Mouse (Mus musculus) left cerebral cortex, postnatal 10 days (tissue): ENCODE measurements around the gene Trpm8. TPM values are rescaled to one million over a fixed set of nuclear protein-coding genes. Genes with fewer than 3 reads are reported as not detected.
A peak's percentile ranks its signal among the peaks of the same experiment; 100 is the strongest.

ENCODE experiments used
- DNase-seq, 2 experiments: peaks; one replicate each; pipeline ENCODE4 v3.0.0; 2021 to 2022; ENCODE audit warnings: low spot score in 2 of 2, mixed read lengths in 1 of 2; ENCODE audit errors: extremely low spot score in 1 of 2
- intact Hi-C: fragments of 180-260 bp; cut with DNase I; formaldehyde crosslinking; loops from one replicate; pipeline ENCODE4 v1.15.1; 2025
- total RNA-seq, 2 experiments: library from RNA; stranded (reverse); gene quantifications; 2 replicates each; pipeline ENCODE4 v1.2.3; 2021

Gene Trpm8
- total RNA-seq, 2 experiments from 2014 or later, result 1.2 to 1.5 TPM

DNA sequence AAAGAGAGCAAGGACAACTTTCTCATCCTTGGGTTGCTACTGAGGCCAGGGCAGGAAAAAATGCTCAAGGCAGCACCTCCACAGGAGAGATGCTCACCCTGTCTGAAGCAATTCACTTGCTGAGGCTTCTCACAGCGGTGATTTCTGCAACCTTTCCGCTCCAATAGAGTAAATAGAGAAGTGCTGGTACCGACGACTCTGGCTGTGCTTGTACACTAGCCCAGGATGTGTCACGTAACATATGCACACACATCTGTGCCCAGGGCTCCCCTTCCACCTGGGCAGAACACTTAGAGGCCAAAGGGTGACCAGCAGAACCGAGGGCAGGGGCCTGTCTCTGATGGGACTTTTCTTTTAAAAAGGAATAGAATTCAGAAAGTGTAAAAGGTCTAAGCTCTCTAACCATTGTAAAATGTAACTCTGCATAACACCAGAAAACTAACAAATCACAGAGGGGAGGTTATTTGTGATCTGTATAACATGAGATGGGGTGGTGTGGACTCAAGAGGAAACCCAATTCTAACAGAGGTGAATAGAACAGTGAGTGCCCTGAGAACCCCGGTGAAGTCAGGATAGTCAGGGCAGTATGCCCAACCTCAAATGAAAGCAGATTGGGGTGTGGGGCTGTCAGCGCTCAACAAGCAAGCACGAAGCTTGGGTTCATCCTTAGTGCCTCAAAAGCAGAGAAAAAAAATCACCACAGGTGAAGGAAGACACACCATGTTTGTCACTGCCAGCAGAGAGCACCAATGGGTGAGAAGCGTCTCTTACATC, 16.7 kb upstream of the Trpm8 start:
- peak in 1 of 2 experiments; percentile 41 for DNase-seq
- intact Hi-C loops, result no loop called here

GRCm38 (mm10) chr1:88261706-88262105, 15.8 kb upstream of the Trpm8 start:
- intact Hi-C loops, result no loop called here
- peak in 1 of 2 experiments; percentile 60 for DNase-seq

DNA sequence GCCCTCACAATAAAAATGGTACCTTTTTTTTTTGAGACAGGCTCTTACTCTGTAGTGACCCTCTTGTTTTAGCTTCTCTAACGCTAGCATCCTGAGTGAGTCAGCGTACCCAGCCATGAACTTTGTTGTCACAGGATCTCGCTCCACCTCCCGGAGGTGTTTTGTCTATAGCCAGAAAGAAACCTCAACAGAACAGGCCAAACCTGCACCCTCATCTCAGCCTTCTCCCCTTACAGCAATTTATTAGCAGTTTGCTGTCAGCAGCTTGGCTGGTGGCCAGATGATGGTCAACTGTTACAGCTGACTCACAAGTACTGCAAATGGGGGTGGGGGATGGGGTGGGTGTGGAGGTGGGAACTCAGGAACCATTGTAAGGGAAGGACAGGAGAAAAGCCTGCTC, 15.2 kb upstream of the Trpm8 start:
- DNase-seq, result peak in 1 of 2 experiments; percentile 86
- intact Hi-C loops, result no loop called here

DNA sequence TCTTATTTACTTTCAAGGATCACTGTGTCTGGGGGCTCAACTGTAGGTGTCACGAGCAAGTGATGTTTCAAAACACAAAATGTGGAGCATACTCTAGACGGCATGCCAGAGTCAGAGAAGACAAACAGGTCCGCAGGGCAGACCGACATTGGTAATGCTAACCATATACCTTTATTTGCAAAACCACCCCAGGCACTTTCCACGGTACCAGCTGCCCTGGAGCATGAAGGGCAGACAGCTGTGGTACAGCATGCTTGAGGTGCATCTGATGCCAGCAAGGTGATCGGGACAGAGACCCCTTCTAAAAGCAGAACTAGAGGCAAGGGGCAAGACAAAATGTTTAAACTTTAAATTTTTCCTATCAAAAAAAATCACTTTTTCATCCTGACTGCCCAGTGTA, 14.5 kb upstream of the Trpm8 start:
- DNase-seq, result peak in 1 of 2 experiments; percentile 51
- intact Hi-C loops, result no loop called here

GRCm38 (mm10) chr1:88263778-88264177, 13.7 kb upstream of the Trpm8 start:
- DNase-seq, result peak in 1 of 2 experiments; percentile 51
- intact Hi-C loops, result no loop called here

- no peak for DNase-seq
- intact Hi-C loops, result no loop called here
Observed at GRCm38 (mm10) chr1:88264237-88264868, 13.1 kb upstream of the Trpm8 start.

DNA sequence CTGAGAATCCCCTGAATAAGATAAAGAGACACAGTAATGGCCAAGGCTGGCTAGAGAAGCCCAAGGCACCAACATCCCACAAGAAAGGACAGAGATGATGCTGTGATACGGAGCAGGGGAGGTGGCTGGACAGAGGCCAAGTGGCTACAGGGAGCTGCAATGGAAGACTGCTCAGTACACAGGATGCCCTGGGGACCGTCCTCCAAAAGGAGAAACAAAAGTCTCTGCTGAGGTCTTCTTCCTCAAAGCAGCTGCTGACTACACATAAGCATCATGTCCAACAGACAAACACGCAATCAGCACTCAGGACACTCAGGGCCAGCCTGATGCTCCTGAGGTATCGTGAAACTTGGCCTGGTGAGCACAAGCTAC, 12.6 kb upstream of the Trpm8 start:
- DNase-seq, result peak in 1 of 2 experiments; percentile 85

DNA sequence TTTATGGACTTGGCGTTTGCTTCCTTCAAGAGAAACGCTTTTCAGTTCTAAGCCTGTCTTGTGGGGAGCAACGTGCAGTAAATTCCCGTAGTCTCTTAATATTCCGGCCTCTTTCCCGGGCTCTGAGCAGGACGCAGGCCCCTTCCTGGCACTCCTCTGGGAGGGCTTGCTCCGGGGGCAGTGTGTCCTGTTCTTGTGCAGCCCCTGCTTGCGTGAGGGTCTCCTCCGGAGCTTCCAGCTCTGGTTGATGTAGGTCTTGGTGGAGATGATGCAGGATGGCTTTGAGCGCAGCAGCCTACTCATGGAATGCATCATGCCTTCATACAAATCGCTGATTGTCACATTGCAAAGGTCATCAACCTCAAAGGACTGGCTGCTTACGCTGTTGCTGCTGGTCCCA, 11.3 kb upstream of the Trpm8 start:
- intact Hi-C loops, result no loop called here
- DNase-seq, result peak in 1 of 2 experiments; percentile 50

More for the DNA sequence above, 12.6 kb upstream of the Trpm8 start:
- intact Hi-C loops, result no loop called here

DNA sequence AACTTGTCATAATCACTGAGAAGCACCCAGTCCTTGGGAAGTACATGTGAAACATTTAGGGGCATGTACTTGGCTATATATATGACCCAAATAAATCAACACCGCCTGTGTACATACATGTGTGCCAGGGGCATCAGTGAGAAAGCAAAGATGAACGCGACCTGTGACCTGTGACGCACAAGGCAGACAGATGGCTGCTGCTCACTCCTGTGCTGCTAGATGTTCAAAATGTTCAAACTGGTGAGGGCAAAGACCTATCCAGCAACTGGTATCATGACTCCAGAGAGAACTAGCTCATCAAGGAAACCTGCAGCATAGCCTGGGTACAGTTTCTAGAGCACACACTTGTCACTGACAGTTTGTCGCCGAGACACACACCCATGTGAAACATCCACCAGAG, 10.0 kb upstream of the Trpm8 start:
- intact Hi-C loops, result no loop called here
- DNase-seq, result peak in 1 of 2 experiments; percentile 47

DNA sequence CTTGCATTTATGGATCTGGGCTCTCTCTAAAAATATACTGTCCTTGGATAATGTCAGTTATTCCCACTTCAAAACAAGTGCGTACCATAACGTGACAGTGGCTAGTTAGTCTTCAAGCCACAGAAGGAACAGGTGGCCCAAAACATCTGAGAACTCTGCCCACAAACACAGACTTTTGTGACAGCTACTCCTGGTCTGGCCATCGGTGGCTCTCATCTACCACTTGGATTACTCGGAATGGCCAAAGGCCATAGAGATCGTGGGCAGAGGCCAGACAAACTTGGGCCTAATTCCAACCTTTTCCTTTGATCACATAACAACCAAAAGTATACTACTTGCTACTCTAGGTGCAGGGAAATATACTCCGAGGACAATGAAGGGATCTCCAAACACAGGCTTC, 9.4 kb upstream of the Trpm8 start:
- DNase-seq, result no peak
- intact Hi-C loops, result no loop called here

DNA sequence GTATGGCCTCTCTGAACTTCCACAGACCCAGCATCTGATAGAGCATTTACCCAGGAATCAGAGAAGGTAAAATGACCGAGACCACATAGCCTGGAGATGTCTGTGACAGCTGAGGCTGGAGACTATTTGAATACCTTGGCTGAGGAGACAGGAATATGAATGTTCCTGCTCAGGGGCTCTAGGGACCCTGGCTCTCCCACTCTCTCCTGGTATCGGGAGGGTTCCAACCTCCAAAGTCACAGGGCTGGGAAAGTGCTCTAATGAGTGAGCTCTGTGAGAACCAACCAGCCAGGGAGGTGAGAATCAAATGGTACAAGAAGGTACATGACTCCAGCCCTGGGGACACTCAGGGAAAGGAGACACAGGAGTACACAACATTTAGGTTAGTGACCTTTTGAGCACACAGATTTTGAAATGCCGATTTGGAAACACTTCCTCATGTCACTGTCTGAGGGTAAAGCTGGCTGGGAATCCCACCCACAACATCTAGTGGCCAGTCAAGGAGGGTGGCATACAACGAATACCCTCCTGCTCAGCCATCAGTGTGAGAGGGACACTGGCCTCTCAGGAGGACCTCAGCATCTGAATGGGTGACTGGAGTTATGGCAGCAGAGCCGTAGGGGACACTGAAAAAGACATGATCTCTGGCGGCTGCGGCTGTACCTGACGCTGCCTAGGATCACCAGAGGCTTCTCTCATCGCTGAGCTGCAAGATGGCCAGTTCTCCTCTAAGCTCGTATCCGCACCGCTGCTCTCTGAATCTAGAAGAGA, 7.7 kb upstream of the Trpm8 start:
- intact Hi-C loops, result no loop called here

GRCm38 (mm10) chr1:88272851-88273250, 4.6 kb upstream of the Trpm8 start:
- peak in 1 of 2 experiments; percentile 33 for DNase-seq
- intact Hi-C loops, result no loop called here

More for the DNA sequence above, 7.7 kb upstream of the Trpm8 start:
- DNase-seq, result peak in 1 of 2 experiments; percentile 46

GRCm38 (mm10) chr1:88273326-88273725, 4.1 kb upstream of the Trpm8 start:
- intact Hi-C loops, result no loop called here
- DNase-seq, result peak in 1 of 2 experiments; percentile 49

- intact Hi-C loops, result no loop called here
- peak in 1 of 2 experiments; percentile 33 for DNase-seq
Observed at GRCm38 (mm10) chr1:88273832-88274231, 3.6 kb upstream of the Trpm8 start.

DNA sequence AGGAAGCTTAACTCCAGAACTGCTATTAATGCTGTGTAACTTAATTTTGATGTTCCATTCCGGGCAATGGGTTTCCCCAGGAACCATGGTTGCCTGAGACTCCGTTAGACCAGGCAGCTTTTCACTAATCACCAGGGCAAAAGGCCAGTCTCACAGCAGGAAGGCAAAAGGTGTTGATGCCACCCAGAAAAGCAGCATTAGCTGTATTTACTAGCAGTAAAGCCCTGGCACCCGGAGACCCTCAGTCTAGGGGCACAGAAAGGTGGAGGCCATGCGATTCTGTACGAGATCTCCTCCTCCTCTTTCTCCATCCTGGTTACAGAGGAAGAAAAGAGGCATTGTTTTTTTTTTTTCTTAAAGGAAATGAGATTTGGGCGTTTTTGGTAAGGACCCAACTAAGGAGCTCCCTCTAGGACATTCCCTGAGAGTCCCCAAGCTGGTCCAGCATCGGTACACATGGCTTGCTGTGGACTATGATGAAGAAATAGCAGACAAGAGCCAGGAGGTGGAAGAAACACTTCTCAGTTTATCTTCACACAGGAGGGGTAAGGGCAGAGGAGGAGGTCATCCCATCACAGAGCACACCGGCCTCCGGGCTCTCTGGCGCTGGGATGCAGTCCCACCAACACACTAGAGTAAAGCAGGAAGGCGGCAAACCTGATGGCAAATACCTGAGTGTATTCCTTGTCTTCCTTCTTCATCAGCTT, 2.9 kb upstream of the Trpm8 start:
- DNase-seq, result peak in 1 of 2 experiments; percentile 58

GRCm38 (mm10) chr1:88275078-88275680, 2.3 kb upstream of the Trpm8 start:
- DNase-seq, result peak in 1 of 2 experiments; percentile 25
- intact Hi-C loops, result no loop called here

More for the DNA sequence above, 2.9 kb upstream of the Trpm8 start:
- intact Hi-C loops, result no loop called here

GRCm38 (mm10) chr1:88275698-88276523, 1.6 kb upstream of the Trpm8 start:
- peak in 1 of 2 experiments; percentile 37 for DNase-seq
- intact Hi-C loops, result no loop called here
